Mouse (Mus musculus): ENCODE measurements around the gene Kcnn3.

Kcnn3 gene

DNA sequence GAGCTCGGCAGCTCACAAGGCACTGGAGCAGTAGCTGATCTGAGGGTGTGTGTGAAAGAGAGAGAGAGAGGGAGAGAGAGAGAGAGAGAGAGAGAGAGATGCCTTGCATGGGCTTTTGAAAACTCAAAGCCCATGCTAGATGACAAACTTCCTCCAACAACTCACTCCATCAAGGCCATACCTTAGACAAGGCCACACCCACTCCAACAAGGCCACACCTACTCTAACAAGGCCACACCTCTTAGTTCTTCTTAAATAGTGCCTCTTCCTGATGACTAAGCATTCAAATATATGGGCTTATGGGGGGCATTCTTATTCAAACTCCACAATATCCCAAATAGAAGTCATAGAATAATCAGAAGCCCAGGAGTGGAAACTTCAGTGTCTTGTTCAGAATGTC is 49.1 kb downstream of the Kcnn3 start:
- DNase-seq: no peak

DNA sequence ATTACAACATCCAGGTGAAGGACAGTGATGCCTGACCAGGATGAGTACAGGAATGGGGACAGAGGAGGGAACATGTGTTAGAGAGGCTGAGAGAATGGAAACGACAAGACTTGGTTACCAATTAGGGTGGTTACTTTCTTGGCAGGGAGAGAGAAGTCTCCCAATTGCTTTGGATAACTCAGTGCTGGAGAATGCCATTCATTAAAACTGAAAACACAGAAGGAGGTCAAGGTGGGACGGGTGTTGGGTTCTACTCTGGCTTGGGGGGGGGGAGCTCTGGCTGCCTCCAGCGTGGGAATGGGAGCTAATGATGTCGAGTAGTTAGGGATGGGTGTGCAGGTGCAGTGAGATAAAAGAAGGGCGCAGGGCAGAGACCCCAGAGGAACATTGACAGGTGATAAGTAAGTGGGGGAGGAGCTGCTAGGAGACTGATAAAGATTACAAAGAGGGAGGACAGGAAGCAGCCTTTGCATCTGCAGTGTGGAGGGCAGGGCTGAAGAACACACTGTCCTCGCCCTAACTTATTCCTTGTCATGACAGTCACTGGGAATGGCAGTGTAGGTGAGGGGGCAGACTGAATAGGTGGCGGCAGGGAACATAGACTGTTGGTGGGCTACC is 49.9 kb downstream of the Kcnn3 start:
- no peak for DNase-seq

DNA sequence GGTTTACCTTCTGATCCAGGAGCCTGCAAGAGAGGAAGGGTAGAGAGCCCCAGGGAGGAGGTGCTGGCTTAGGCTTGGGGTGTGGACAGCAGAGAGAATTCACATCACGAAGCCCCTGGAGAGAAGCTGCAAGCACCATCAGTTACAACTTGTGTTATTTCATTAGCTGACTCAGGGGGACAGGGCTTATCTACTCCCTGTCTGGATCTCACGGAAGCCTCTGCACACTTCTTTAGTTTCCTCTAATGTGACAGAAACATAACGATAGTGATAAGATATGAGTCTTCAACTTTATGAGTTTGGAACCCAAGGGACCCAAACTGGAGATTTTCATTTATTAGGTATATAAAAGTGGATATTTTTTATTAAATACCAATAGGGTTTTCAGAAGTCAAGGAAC is 50.4 kb downstream of the Kcnn3 start:
- DNase-seq: no peak

DNA sequence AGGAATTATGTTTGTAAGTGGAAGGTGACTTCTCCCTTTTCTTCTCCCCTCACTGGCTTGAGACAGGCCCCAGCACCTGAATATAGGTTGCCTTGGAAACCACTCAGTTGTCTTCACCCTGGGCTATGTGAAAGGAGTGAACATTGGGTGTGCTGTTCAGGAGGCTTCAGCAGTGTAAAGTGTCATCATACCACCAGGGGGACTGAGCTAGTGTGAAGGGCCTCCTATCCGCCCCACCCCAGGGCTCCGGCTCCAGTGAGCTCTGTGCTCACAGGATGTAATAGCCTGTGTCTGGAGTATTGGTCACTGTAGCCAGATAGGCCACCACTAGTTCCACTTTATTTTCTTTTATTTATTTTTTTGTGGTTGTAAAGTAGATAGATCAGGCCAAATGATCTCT is 54.3 kb downstream of the Kcnn3 start:
- peak in 1 of 2 experiments; percentile 16 for DNase-seq

DNA sequence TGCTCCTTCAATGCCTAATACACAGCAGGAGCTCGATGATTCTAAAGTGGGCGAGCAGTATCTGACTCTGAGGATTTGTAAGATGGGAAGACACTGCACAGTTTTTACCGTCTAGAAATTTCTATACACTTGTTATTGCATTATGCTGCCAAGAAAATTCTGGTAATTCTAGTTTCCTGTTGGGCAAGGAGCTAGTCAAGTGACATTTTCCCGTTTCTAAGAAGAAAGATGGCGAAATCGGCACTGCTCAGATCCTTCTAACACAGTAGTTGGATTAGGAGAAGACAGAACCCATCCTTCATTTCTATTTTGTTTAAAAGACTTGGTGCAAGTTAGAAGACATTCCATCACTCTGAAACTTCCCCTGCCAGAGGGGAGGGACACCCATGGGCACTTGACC is 56.4 kb downstream of the Kcnn3 start:
- DNase-seq: no peak

DNA sequence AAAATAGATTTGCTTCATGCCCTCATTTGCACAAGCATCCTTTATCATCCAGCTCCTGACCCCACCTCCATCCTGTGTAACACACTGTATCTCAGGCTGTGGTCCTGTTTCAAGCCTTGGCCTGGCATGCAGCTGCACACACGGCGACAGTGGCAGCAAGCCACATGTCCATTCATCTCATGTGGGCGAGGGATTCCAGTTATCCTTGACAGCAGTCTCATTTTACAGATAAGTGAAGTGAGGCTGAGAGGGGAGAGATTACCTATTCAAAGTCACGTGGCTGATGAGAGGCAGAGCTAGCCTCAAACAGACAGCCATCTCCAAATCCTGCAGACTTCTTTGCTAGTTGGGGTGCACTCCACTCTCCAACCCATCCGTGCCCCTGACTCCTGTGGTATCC is 57.2 kb downstream of the Kcnn3 start:
- DNase-seq: no peak

DNA sequence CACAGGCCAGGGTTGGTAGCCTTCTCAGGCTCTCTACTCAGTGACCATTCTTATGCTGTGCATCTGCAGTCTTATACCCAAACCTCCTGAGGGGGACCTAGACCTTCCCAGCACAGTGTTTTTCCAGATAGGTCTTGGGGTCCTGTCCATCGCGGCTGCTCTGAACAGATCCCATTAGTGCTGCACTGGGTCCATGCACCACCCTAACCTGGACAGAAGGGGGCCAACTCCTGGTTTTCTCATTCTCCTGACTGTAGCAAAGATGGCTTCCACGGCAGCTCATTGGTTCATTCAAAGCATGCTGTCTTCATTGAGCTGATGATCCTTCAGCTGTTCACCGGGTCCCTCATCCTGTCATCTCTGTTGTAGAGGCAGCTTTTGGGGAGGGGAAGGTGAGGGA is 58.1 kb downstream of the Kcnn3 start:
- DNase-seq: no peak

DNA sequence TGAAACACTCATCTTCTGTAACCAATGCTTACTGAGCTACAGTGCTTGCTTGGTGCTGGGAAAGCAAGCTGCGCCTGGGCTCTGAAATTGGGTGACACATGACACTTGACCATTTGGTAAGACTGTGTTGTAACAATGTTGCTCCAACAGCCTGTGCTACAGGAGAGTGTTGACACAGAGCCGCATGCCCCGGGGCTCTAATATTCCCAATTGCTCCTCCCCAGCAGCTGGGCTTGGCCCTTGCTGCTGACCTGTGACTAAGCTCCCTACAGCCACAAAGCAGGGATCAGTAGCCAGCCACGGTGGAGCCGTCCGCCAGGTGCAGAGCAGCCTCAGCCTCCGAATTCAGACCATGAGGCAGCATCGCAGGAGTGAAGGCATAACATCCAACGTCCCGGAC is 58.8 kb downstream of the Kcnn3 start:
- DNase-seq: peak; percentile 70 to 79

DNA sequence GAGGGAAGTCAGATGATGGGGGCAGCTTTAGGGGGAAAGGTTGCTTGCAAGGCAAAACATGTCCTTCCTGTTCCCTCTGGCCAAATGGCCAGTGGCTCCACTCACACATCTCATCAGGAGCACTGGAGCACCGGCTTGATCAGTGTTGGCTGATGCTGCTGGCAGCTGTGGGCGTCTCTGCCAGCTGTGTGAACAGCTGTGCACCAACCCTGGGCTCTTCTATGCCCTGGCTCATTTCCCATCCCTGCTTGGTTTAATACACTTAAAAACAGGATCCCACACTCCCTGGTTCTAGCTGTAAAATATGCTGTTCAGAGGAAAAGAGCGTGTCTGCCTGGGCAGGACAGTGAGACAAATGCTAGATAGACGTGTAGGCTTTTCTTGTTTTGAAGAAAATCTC is 64.3 kb downstream of the Kcnn3 start:
- peak; percentile 13 to 19 for DNase-seq

DNA sequence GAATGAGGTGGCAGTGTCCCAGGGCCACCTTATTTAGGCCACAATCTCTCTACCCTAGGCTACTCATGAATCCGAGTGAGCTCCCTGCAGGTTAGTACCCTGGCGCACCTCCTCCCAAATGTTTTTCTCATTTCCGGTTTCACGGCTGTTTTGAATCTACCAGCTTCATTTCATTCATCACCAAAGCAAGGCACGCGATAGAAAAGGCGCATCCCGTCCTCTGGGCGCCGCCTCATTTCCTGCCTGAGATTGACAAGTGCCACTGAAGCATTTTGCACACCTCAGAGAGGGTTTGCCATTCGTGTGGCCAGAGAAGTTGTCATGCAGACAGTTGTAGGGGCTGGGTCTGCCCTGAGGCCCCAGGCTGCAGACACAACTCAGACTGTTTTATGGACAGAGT is 68.5 kb downstream of the Kcnn3 start:
- DNase-seq: no peak

DNA sequence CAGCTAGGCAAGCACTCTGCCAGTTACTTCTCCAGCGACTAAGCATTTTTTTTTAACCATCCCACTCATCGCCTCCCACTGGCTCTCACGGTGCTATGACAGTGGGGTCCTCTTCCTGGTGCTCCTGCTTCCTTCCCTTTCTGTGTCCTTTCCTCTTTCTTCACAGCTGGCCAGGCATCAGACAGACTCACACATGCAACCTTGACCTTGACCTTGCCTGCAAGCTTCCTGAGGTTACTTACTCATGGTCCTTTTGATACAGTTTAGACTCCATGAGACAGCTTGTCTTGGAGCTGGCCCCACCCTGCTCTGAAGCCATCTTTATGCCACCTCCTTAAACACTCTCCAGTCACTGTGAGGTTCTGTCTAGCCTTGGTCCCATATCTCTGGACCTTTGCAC is 69.4 kb downstream of the Kcnn3 start:
- DNase-seq: peak in 1 of 2 experiments; percentile 11

DNA sequence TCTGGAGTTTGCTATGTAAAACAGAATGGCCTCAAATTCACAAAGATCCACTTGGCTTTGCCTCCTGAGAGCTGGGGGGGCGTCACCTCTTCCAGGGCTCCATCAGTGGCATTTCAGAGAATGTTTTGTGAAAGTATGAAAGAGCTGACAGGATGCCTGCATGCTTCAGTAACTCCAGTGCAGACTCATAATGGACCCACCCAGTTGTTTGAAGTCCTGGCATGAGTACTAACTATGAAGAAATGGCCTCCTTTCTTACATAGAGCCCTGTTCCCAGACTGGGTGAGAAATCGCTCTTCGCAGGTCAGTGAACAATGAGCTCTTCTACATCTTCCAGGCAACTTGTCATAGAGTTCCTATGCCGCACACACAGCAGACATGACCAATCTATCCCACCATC is 70.4 kb downstream of the Kcnn3 start:
- no peak for DNase-seq

DNA sequence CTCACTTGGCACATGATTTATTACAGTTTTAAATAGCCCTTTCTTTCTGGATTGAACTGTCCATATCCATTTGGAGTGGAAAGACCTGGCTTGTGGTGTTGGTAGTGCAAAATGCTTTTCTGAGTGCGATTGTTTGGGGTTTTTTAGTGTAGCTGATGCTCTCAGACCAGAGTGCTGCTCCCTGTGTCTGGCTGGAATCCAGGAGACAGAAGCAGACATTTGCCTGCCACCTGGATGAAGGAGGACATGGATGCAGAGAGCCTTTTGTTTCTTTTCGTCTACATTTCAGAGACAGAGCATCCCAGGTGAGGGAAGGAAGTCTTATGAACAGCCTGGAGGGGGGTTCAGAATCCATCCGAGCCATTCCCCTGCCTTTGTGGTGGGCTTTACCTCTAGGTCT is 71.5 kb downstream of the Kcnn3 start:
- no peak for DNase-seq

DNA sequence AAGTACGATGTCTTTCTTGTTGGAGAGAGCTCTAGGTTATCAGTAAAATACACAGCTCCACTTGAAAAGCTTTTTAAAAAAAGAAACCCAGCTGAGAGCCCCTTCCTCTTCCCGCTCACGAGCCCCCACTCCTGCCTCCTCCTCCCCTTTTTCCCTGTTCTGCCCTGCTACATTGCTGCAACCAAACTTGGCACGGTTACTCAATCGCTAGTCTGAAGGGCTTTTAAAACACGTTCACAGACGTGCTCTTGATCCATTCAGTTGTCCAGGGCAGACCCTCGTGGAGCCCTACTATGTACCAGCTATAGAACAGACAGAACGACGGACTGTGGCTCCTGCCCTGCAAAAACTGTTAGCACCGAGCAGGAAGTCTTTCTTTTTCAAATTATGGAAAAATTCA is 72.8 kb downstream of the Kcnn3 start:
- DNase-seq: peak in 1 of 2 experiments; percentile 28

DNA sequence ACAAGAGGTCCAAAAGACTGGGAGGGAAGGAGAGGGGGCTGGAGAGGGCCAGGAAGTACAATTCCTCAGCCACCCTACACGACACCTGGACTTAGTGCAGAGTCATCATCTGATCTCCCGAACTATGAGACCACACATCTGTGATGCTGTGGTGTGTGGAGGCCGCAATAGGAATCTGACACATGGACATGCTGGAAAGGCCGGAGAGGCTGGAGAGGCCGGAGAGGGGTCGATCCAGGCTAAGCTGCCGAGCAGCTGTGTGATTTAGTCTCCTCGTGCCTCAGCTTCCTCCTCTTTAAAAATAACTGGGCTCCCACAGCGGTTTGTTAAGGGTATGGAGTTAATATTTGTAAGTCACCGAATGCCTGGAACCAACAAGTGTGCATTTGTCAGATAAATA is 73.6 kb downstream of the Kcnn3 start:
- DNase-seq: no peak

DNA sequence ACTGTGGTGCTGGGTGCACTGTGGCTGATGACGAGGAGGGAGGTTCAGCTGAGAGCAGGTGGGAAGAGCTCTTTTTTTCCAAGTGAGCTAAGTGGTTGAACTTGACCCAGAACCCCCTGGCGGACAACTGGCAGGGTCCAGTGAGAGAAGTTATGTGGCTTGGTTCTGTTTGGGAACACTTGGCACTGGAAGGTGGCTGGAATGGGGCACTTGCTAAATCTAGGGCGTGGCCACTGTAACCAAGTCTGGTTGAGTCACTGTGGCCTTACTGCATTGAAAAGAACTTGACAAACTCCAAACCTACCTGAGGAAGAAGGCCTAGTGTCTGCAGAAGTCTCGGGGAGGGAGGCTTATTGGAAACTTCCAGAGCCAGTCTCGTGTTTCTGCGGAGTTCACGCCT is 78.4 kb downstream of the Kcnn3 start:
- DNase-seq: peak; percentile 41 to 64

DNA sequence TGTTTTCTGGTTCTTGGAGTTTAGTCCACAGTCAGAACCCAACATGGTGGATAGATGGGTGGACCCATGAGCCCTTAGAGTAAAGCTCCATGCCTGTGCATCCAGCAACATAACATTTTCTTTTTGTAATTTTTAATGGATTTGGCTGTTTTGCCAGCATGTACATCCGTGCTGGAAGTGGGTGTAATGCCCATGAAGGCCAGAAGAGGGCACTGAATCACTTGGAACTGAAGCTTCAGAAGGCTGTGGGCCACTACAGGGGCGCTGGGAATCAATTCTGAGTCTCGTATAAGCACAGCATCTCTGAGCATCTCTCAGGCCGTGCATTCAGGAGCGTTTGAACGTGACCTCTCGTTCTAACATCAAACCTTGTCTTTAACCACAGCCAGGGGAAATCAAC is 79.0 kb downstream of the Kcnn3 start:
- DNase-seq: no peak

DNA sequence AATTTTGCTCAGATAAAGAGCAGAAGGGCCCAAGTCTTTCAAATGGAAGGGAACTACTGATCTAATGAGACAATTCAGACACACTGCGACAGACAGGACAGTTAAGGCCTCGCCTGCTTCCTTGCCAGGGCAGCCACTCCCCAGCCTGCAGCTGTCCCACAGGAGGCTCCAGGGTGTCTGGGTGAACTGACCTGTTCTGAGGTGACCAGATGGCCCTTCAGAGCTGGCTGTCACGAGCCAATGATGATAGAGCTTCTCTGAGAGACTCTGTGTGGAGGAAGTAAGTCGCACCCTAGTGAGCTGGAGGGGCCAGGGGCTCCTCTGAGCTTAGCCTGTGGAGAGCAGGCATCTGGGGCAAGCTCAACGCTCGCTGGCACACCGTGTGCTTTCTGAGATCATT is 81.1 kb downstream of the Kcnn3 start:
- DNase-seq: no peak

DNA sequence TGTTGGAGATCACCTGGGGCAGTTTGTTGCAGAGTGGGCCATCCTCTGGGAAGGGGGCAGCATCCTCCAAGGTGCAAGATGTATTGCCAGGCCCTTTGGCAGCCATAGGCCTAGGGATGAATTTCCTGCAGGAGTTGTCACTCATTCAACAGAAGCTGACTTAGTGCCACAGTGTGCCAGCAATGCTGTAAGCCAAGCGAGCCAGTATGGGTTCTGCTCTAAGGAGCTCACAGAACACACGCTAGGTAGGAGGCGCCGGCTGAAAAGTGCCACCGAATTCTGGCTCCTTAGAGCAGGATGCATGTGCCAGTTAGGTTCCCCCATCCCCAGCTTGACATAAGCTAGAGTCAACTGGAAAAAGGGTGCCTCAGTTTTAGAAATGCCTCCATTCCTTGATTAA is 83.3 kb downstream of the Kcnn3 start:
- no peak for DNase-seq

DNA sequence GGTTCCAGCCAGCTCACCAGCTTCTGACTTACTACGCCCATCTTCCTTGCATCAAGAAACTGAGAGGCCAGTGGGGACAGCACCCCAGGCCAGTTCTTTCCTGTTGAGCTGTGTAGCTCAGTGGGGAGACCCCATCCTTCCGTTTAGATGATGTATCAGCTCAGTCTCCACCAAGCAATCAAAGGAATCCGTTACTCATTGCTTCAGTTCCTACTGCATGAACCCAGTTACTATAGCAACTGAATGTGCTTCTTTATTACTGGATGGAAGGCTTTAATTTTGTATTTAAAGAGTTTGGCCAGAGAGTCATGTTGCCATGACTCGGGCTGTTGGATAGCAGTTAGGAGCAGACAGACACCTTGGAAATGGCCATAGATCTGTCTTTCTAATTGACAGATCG is 85.3 kb downstream of the Kcnn3 start:
- DNase-seq: no peak

DNA sequence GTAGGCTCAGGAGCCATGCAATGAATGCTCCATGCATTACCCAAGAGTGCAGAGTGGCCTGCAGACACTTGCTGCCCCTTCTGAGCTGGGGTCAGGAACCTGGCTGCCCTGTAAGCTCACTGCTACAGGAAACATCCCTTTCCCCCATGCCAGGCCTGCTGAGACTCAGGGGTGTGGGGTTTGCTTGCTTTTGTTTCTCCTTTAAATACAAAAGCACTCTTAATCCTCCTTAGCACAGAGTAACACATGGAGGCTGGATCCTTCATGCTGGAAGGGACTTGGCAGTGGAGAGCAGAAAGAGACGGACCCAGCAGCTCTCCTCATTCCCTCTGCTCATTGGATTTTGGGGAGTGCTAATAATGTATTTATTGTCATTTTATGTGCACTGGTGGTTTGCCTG is 87.4 kb downstream of the Kcnn3 start:
- no peak for DNase-seq

DNA sequence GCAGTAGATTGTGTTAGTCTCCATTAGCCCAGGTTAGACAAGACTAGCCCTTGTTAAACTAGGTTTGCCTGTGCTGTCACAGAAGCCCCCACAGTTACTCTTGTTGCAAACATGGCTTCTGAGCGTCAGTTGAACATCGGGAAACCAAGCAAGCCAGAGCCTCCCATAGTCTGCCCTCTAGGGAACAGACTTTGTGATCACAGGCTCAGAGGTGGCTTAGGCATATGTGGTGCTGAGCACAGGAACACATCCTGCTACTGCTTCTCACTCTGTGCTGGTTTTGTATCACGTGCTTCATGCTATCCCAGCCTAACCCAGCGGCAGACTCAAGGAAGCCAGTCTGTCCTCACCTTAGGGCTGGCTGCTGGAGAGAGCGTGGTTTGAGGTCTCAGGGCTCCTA is 92.1 kb downstream of the Kcnn3 start:
- no peak for DNase-seq

DNA sequence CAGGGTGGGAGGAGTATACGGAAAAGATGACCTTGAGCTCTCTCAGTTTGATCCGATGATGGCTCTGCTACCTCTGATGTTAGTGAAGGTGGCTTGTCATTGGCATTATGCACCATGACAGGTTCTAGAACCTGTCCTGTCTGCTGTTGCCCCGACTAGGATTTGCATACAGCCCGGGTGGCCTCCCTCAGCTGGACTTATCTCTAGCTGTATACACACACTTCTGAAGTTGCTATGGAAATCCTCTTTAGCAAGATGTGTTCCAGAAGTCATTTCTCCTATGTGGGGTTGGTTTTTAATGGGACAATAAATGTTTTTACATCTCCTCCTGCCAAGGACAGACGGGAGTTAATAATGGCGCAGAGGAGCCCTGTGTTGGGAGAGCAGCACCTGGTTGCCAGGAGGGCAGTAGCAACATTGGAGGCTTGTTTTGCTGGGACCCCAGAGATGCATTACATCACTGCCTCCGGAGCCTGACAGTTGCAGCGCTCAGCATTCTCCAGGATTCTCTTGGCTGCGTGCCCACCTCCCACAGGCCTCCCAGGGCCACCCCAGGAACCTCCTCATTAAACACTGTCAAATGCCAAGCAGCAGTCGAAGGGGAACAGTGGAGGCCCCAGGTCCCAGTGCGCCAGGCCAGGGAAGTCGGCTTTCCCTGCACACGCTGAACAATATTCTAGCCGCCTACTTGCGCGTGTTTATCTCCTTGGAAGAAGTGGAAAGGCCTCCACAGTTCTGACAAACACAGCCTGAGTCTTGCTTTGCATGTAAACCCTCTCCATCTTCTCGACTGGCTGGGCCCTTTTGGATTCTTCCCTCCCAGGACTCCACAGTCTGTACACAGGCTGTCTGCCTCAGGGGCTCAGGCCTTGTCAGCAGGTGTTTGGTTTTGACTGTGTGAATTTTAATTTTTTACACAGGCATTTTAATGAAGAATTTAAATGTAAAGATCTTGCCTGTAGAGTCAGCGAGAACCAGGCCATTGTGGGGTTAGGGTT is 93.9 kb downstream of the Kcnn3 start:
- DNase-seq: peak; percentile 12 to 14

DNA sequence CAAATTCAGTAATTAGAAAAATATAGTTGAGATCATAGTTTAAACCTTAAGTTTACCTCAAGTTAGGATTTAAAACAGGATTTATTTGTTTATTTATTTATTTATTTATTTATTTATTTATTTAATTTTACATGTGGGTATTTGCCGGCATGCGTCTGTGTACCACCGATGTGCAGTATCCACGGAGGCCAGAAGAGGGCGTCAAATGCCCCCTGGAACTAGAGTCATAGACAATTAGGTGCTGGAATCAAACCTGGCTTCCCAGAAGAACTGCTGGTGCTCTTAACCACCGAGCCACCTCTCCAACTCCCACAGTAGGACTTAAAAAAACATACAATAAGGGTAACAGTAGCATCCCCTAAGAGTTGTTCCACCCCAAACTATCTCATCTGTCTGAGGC is 96.9 kb downstream of the Kcnn3 start:
- DNase-seq: no peak

Data from lung, adult 18-20 months (tissue).